In genomic region chr7:25816241-25816919, GRCm38 (mm10) we compare ENCODE assay signal across 8 mouse cellular contexts. TPM values are rescaled to one million over a fixed set of nuclear protein-coding genes. Genes with fewer than 3 reads are reported as not detected.
DNase-seq lines count a peak whose midpoint lies in the region; ATAC-seq and TF ChIP-seq lines count a peak whose summit lies in the region.

Cyp2s1 (minus strand) TSS chr7:25816913.

- no peak within 1 kb of the TSS for H3K27ac ChIP-seq in forebrain, embryonic 12.5 days
- peak within 1 kb of the TSS; percentile 66 for H3K27ac ChIP-seq in kidney, adult 2 months (ENCODE audit: insufficient read depth, low read depth, low read length)
- H3K27ac ChIP-seq in lung, embryonic 14.5 days (ENCODE audit: low read depth): no peak within 1 kb of the TSS

- H3K9ac ChIP-seq in forebrain, embryonic 12.5 days: peak within 1 kb of the TSS; percentile 53
- H3K9ac ChIP-seq in lung, embryonic 14.5 days: peak within 1 kb of the TSS; percentile 47

- WGBS in forebrain, embryonic 12.5 days: under 1% methylated on average over 40 of the region's 40 CpGs
- 3% methylated on average over 40 of the region's 40 CpGs for WGBS in kidney, adult 2 months
- WGBS in lung, embryonic 14.5 days: under 1% methylated on average over 40 of the region's 40 CpGs

- DNase-seq in CD4-positive helper T cell, adult 2 months (ENCODE audit: low read depth, low spot score): peak; percentile 70
- peak; percentile 95 for DNase-seq in ES-CJ7 (ENCODE audit: low read depth, low spot score)
- peak; percentile 75 for DNase-seq in kidney, adult 2 months
- peak; percentile 34 for DNase-seq in lung, embryonic 14.5 days
- DNase-seq in adipocyte (ENCODE audit: low spot score): no peak
- DNase-seq in layer of hippocampus, adult 8-10 months (ENCODE audit: low spot score in 2 of 2): no peak

- peak; percentile 27; the same call in 1 of the 2 replicates for ATAC-seq in forebrain, embryonic 12.5 days (ENCODE audit: low FRiP score)
- peak; percentile 68; the same call in 1 of the 2 replicates for ATAC-seq in lung, embryonic 14.5 days (ENCODE audit: insufficient read depth)
- 0 out of 2 replicates have a peak, but pooled peaks have one; percentile 19 for ATAC-seq in neutrophil, adult 5-6 weeks (ENCODE audit: extremely low read depth, insufficient number of reproducible peaks, low FRiP score, poor library complexity, severe bottlenecking)

- H3K4me3 ChIP-seq in forebrain, embryonic 12.5 days (replicated peaks): peak within 1 kb of the TSS; percentile 44
- H3K4me3 ChIP-seq in kidney, adult 2 months (ENCODE audit: insufficient read depth, low read depth, low read length): peak within 1 kb of the TSS; percentile 43
- H3K4me3 ChIP-seq in lung, embryonic 14.5 days (ENCODE audit: low read depth, low read length): peak within 1 kb of the TSS; percentile 39

- no peaks in the 10 kb centered on the region for H3K36me3 ChIP-seq in forebrain, embryonic 12.5 days (replicated peaks)
- H3K36me3 ChIP-seq in kidney, adult 2 months (ENCODE audit: control insufficient read depth, insufficient read depth, low read length): no peaks in the 10 kb centered on the region
- no peaks in the 10 kb centered on the region for H3K36me3 ChIP-seq in lung, embryonic 14.5 days (ENCODE audit: insufficient read depth)

- H3K4me1 ChIP-seq in forebrain, embryonic 12.5 days: peaks cover 13% of the 10 kb centered on the region
- no peaks in the 10 kb centered on the region for H3K4me1 ChIP-seq in kidney, adult 2 months (ENCODE audit: control insufficient read depth, insufficient read depth, low read length)
- H3K4me1 ChIP-seq in lung, embryonic 14.5 days (ENCODE audit: insufficient read depth): peaks cover 8% of the 10 kb centered on the region; the same call in 1 of the 2 replicates

- peak within 1 kb of the TSS; percentile 83 for H3K4me2 ChIP-seq in forebrain, embryonic 12.5 days
- peak within 1 kb of the TSS; percentile 72 for H3K4me2 ChIP-seq in lung, embryonic 14.5 days

- TF ChIP-seq CTCF in kidney, adult 2 months (conservative IDR thresholded peaks at IDR 0.05; ENCODE audit: insufficient read depth, insufficient read length, low read depth, low read length): no peak
- TF ChIP-seq CTCF in lung, embryonic 14.5 days (IDR thresholded peaks at IDR 0.05; ENCODE audit: low read depth): no peak

- no peak for TF ChIP-seq POLR2A in kidney, adult 2 months (IDR thresholded peaks at IDR 0.05; ENCODE audit: low read depth, low read length)

- H3K9me3 ChIP-seq in forebrain, embryonic 12.5 days: no peaks in the 10 kb centered on the region
- H3K9me3 ChIP-seq in lung, embryonic 14.5 days (ENCODE audit: low read depth, low read length): no peaks in the 10 kb centered on the region

- H3K27me3 ChIP-seq in forebrain, embryonic 12.5 days: peaks cover 44% of the 10 kb centered on the region
- H3K27me3 ChIP-seq in kidney, adult 2 months (replicated peaks; ENCODE audit: control insufficient read depth, insufficient read depth, low read length): no peaks in the 10 kb centered on the region
- peaks cover 20% of the 10 kb centered on the region for H3K27me3 ChIP-seq in lung, embryonic 14.5 days (ENCODE audit: insufficient read depth, low read length)

RNA-seq across cellular contexts. Expression of gene Cyp2s1, which starts in this region (rescaled TPM):
- polyA plus RNA-seq in forebrain, embryonic 12.5 days (2016; fragmentation: Nextera tagmentation; extraction: Ambion mirVana): 0.51 and 0.55 TPM in 2 replicates
- 22.1 and 26.2 TPM in 2 replicates for polyA plus RNA-seq in kidney, adult 2 months (2012; rRNA removed)
- polyA plus RNA-seq in lung, embryonic 14.5 days (2014; fragmentation: Nextera tagmentation; extraction: Ambion mirVana): 3.2 and 3.8 TPM in 2 replicates
- total RNA-seq in neutrophil, adult 5-6 weeks (2017): 1.2 and 2.8 TPM in 2 replicates
- total RNA-seq in layer of hippocampus, adult 8-10 months (2022): 1 to 10 TPM; 1.6 to 3.4 (median 2.4) TPM

Comparison
In these comparisons a context has a peak if more than half of its experiments do, and no peak if none do; other contexts are left out.
1. Peak in ATAC-seq, H3K4me3 ChIP-seq, H3K9ac ChIP-seq and H3K4me2 ChIP-seq in forebrain, embryonic 12.5 days; RNA of the gene not detected or under 1 TPM.
2. DNase-seq: peak in CD4-positive helper T cell, adult 2 months (single experiment), ES-CJ7 (single experiment), kidney, adult 2 months (single experiment) and lung, embryonic 14.5 days (single experiment); none in adipocyte (single experiment) and layer of hippocampus, adult 8-10 months (0 of 2).
3. Peak in every context shown above with its lines, with median percentiles within 50 percentile points of each other: ATAC-seq and H3K4me3 ChIP-seq.